Mouse (Mus musculus) lung, postnatal 0 days (tissue): Measurements from ENCODE around the gene Slc9c1.
"Not testable (repeated sequence)": the region's sequence is repeated elsewhere in the genome, so short reads cannot be mapped to it uniquely, and the experiment has no call there.

Source experiments
- CTCF ChIP-seq: IDR thresholded peaks from 2 replicates; pipeline ENCODE4 v1.5.1; 2016; ENCODE audit warnings: antibody characterized with exemption, mild to moderate bottlenecking
- EP300 ChIP-seq: IDR thresholded peaks from 2 replicates; pipeline ENCODE4 v1.6.1; 2016; ENCODE audit warnings: antibody characterized with exemption, mild to moderate bottlenecking, control low read depth

GRCm38 (mm10) chr16:45538342-45538741 is 3.2 kb downstream of the Slc9c1 start:
- TF ChIP-seq CTCF, EP300: not testable (repeated sequence)
